Comparison of ENCODE assay signal across 8 mouse cellular contexts in genomic region chr13:60308062-60308801, GRCm38 (mm10).
DNase-seq lines count a peak whose midpoint lies in the region; ATAC-seq lines count a peak whose summit lies in the region.

No protein-coding gene starts in this region.

- H3K9ac ChIP-seq in hindbrain, embryonic 16.5 days (ENCODE audit: low read depth, low read length): no peak overlapping the region
- H3K9ac ChIP-seq in lung, embryonic 15.5 days: no peak overlapping the region

- WGBS in hindbrain, embryonic 16.5 days: 54% methylated on average over 13 of the region's 13 CpGs
- 19% methylated on average over 13 of the region's 13 CpGs for WGBS in lung, embryonic 15.5 days

- H3K27me3 ChIP-seq in hindbrain, embryonic 16.5 days (replicated peaks; ENCODE audit: control insufficient read depth, insufficient read depth, low read length): no peaks in the 10 kb centered on the region
- H3K27me3 ChIP-seq in lung, embryonic 15.5 days: no peaks in the 10 kb centered on the region

- peak; percentile 60; the same call in 1 of the 2 replicates for ATAC-seq in hindbrain, embryonic 16.5 days
- ATAC-seq in lung, embryonic 15.5 days (ENCODE audit: borderline replicate concordance, extremely low read depth, low FRiP score, low TSS enrichment): peak; percentile 92
- no peak for ATAC-seq in megakaryocyte progenitor cell, adult 5-6 weeks (replicated peaks; ENCODE audit: poor library complexity)
- ATAC-seq in granulocyte monocyte progenitor cell, adult 5-6 weeks (replicated peaks; ENCODE audit: poor library complexity, severe bottlenecking): no peak

- H3K4me1 ChIP-seq in hindbrain, embryonic 16.5 days (ENCODE audit: control insufficient read depth, insufficient read depth, low read depth, low read length): peaks cover 6% of the 10 kb centered on the region
- H3K4me1 ChIP-seq in lung, embryonic 15.5 days: peaks cover 28% of the 10 kb centered on the region

- H3K4me3 ChIP-seq in hindbrain, embryonic 16.5 days (ENCODE audit: low read length): no peak overlapping the region
- no peak overlapping the region for H3K4me3 ChIP-seq in lung, embryonic 15.5 days

- no peaks in the 10 kb centered on the region for H3K9me3 ChIP-seq in hindbrain, embryonic 16.5 days (ENCODE audit: control insufficient read depth, low read length)
- H3K9me3 ChIP-seq in lung, embryonic 15.5 days: no peaks in the 10 kb centered on the region

- no peak overlapping the region for H3K4me2 ChIP-seq in hindbrain, embryonic 16.5 days (ENCODE audit: low read length)
- H3K4me2 ChIP-seq in lung, embryonic 15.5 days: peak overlapping the region; percentile 33

- H3K27ac ChIP-seq in hindbrain, embryonic 16.5 days (ENCODE audit: low read depth, low read length): no peak overlapping the region
- peak overlapping the region; percentile 75 for H3K27ac ChIP-seq in lung, embryonic 15.5 days

- DNase-seq in adipocyte (ENCODE audit: low spot score): peak; percentile 32
- DNase-seq in embryo, embryonic 10 days (ENCODE audit: low spot score): peak; percentile 71
- no peak for DNase-seq in cerebellum, adult 11-12 months
- no peak for DNase-seq in natural killer cell, adult 2 months (ENCODE audit: low spot score in 2 of 2)

- H3K36me3 ChIP-seq in hindbrain, embryonic 16.5 days (ENCODE audit: control insufficient read depth, insufficient read depth, low read length): no peaks in the 10 kb centered on the region
- H3K36me3 ChIP-seq in lung, embryonic 15.5 days: no peaks in the 10 kb centered on the region

Comparison
In these comparisons a context has a peak if more than half of its experiments do, and no peak if none do; other contexts are left out.
1. DNase-seq: peak in adipocyte (single experiment) and embryo, embryonic 10 days (single experiment); none in cerebellum, adult 11-12 months (single experiment) and natural killer cell, adult 2 months (0 of 2).
2. ATAC-seq: peak in hindbrain, embryonic 16.5 days (single experiment) and lung, embryonic 15.5 days (single experiment); none in megakaryocyte progenitor cell, adult 5-6 weeks (single experiment) and granulocyte monocyte progenitor cell, adult 5-6 weeks (single experiment).